Mouse (Mus musculus): ENCODE results near the gene Ugt1a6b. TPM values are rescaled to one million over a fixed set of nuclear protein-coding genes. Genes with fewer than 3 reads are reported as not detected.

Ugt1a6b gene
- polyA plus RNA-seq (2012; ENCODE audit: low replicate concordance) = not detected in 2 replicates

DNA sequence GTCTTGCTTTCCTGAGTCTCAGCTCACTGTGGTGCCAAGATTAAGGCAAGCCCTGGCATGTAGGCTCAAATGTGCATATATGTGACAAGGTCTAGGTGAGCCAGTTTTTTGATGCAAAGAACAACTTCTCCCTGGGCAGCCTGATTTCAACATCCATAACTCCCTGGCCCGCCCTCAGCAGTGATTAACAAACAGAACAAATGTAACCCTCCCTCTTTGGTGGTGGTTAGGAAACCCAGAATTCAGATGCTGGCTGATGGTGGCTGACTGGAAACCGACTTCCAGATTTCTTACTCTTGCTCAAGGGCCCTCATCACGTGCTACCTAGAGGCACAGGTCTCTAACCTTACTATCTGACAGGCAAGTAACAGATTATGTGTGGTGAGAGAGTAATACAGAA lies at the start of gene Ugt1a6b:
Gene Ugt1a6b, plus strand, starts transcription at position 234 of the 400 bp plus-strand sequence.

DNA sequence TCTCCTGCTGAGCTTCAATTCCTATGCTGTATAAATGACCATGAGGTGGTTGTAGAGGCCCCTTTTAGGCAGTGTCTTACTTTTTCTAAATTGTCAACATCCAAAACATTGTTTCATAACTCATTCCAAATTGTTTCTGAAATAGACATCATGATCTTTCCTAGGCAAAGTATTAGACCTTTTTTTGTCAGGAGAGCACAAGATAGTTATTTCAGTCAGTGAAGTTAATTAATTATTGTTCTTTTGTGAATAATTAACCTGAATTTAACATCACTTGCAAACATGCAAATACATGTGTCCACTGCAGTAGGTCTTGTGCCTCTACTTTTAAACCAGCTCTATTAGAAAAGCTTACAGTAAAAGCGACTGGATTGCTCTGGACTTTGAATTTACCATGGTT lies 48.0 kb upstream of the Ugt1a6b start, which contains the start of gene Ugt1a10:
Gene Ugt1a10, plus strand, starts transcription at position 301 of the 400 bp plus-strand sequence.

DNA sequence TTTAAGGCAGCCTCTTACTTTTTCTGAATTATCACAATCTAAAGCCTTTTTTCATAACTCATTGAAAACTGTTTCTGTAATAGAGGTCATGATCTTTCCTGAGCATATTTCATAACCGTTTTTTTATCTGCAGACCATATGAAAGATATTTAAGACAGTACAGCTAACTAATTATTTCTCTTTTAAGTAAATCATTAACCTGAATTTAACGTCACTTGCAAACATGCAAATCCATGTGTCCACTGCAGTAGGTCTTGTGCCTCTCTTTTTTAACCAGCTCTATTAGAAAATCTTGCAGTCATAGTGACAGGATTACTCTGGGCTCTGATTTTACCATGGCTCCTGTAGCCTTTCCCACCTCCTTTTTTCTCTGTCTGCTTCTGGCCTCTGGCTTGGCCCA lies 32.6 kb upstream of the Ugt1a6b start, which contains the start of gene Ugt1a9:
Gene Ugt1a9, plus strand, starts transcription at position 306 of the 400 bp plus-strand sequence.

DNA sequence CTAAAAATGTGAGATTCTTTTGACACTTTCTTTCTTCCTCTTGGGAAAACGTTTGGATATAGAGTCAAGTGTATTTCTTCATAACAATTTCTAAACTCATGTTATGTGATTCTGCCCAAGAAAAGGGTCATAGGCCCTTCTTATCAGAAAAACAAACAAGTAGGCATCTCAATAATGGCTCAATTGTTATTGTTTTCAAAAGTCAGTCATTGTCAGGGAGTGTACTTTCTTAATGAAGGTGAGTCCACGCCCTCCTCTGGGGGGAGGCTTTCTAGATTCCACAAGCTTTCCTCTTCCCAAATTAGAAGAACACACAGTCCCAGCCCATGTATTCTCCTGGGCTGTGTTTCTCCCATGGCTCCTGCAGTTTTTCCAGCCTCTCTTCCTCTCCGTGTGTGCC lies 15.5 kb upstream of the Ugt1a6b start, which contains the start of gene Ugt1a8:
Gene Ugt1a8, plus strand, starts transcription at position 301 of the 400 bp plus-strand sequence.

DNA sequence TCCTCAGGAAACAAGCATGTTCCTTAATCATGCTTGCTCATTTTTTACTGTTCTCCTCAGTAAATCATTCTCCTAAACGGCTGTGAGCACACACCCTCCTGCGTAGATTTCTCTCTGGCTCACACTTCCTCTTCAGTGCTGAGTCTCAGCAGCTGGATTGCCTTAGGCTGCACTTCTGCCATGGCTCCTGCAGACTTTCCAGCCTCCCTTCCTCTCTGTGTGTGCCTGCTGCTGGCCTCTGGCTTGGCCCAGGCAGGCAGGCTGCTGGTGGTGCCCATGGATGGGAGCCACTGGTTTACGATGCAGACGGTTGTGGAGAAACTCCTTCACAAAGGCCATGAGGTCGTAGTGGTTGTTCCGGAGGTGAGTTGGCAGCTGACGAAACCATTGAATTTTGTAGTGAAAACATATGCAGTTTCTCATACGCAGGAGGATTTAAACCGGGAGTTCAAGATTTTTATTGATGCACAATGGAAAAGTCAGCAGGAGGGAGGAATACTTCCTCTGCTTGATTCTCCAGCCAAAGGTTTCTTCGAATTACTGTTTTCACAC lies 8.0 kb upstream of the Ugt1a6b start, which contains the start of gene Ugt1a7c:
Gene Ugt1a7c, plus strand, starts transcription at position 122 of the 552 bp plus-strand sequence.

DNA sequence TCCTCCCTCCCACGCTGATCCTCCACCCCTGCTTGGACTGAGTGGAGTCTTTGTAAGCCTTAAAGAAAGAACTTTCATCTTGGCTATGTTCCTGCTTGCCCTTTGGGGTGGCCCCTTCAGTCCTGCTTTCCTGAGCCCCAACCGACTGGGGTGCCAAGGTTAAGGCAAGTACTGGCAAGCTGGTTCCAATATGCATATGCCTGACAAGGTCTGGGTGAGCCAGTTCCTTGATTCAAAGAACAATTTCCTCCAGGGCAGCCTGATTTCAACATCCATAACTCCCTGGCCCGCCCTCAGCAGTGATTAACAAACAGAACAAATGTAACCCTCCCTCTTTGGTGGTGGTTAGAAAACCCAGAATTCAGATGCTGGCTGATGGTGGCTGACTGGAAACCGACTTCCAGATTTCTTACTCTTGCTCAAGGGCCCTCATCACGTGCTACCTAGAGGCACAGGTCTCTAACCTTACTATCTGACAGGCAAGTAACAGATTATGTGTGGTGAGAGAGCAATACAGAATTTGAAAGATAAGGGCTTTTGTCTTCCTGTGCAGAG lies 31.5 kb downstream of the Ugt1a6b start, which contains the start of gene Ugt1a6a:
Gene Ugt1a6a, plus strand, starts transcription at position 353 of the 555 bp plus-strand sequence.

DNA sequence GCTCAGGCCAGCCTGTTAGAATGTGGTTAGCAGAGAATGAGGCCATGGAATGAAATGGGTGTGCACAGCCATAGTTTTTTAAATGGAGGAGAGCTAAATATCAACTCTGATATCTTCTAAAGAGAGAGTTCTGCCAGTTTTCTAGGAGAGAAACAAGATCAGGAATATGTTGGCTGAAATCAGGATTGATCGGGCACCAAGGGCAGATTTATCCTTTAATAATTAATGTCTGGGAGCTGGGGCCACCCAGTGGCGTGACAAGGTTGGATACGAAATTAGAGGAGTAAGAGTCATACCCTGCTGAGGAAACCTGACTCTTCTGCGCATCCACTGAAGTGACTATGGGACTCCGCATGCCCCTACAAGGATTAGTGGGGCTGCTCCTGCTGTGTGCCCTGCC lies 62.7 kb downstream of the Ugt1a6b start, which contains the start of gene Ugt1a5:
Gene Ugt1a5, plus strand, starts transcription at position 302 of the 400 bp plus-strand sequence.

DNA sequence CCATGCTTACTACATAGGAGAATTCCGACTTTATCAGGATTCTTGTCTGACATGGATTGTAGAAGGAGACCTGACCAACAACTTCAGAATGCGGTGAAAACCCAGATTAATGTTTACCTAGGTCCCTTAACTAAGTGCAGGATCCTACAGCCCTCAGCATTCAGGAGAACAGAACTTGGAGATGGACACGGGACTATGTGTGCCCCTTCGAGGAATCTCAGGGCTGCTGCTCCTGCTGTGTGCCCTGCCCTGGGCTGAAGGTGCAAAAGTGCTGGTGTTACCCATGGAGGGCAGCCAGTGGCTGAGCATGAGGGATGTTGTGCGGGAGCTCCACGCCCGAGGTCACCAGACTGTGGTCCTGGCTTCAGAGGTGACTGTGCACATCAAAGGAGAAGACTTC lies 97.4 kb downstream of the Ugt1a6b start, which contains the start of gene Ugt1a2:
Gene Ugt1a2, plus strand, starts transcription at position 146 of the 400 bp plus-strand sequence.

DNA sequence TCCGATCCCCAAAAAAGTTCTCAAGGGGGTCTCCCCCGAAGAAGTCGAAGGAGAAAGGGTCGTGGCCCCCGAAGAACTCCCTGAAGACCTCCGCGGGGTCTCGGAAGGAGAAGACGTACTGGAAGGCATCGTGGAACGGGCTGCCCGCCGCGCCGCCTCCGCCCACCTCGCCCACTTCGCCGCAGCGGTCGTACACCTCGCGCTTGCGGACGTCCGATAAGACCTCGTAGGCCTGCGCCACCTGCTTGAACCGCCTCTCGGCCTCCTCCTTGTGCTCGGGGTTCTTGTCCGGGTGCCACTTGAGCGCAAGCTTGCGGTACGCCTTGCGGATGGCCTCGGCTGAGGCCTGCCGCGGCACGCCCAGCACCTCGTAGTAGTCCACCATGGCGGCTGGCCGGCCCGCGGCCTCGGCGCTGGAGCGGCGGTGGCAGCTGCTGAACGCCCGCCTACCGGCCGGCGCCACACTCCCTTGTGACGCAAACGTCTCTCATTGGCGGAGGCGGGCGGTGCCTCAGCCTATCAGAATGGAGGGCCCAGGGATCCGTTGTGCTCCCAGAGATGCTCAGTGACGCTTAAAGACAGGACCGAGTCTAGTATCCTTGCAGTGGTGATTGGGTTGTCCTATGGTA lies 102.4 kb downstream of the Ugt1a6b start, which contains the start of gene Dnajb3:
Gene Dnajb3, minus strand, starts transcription at position 489 of the 629 bp plus-strand sequence.

DNA sequence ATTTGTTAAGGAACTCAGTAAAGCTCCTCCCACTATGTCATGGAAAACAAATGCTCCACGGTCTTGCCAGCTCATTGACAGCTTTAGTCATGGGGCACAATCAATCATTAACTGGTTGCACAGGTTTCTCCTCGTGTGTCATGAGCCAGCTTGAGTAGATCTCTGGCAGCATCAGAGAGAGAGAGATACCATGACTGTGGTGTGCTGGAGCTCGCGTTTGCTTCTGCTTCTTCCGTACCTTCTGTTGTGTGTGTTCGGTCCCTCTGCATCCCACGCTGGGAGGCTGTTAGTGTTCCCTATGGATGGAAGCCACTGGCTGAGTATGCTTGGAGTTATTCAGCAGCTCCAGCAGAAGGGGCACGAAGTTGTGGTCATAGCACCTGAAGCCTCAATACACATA lies 108.8 kb downstream of the Ugt1a6b start, which contains the start of gene Ugt1a1:
Gene Ugt1a1, plus strand, starts transcription at position 148 of the 400 bp plus-strand sequence.

DNA sequence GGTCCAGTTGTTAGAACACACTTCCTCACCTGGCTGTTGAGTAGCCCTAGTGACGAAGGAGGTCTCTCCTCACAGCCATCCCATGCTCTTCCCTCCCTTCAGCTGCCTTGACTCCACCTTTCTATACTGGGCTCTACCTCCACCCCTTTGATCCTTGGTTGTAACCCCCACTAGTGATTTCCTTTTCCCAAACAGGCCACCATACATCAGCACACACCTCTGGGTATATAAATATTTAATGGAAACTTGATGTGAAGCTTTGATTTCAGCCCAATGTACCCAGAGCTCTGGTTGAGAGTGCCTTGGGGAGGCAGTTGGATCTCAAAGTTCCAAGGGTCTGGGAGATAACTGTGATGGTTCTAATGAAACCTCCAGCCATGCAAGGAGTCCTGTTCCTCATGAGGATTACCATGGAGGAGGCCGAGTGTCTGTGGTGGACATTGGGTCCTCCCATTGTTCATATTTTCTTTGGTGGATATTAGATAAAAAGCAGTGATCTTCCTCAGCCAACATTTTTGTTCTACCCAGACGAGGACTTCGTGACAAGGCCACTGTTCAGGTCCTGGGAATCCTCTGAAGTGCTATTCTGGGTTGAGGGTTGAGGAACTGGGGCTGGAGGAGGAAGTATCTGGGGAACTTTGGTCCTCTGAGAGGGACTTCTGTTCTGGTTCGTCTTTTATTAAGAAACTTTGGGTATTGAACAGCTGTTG lies 123.8 kb downstream of the Ugt1a6b start, which contains the start of gene Mroh2a:
Gene Mroh2a, plus strand, starts transcription at position 317 of the 710 bp plus-strand sequence.

Other genes with a start within 250 kb of the Ugt1a6b start
- 40.4 and 52.8 TPM in 2 replicates for gene Dgkd, start 250.0 kb upstream of the Ugt1a6b start, polyA plus RNA-seq (2012; ENCODE audit: low replicate concordance)
- gene Usp40, start 94.7 kb upstream of the Ugt1a6b start, polyA plus RNA-seq (2012; ENCODE audit: low replicate concordance) = 1.3 and 1.4 TPM in 2 replicates
- not detected in 2 replicates for gene Ugt1a10, start 47.9 kb upstream of the Ugt1a6b start, polyA plus RNA-seq (2012; ENCODE audit: low replicate concordance)
- not detected in 2 replicates for gene Ugt1a9, start 32.5 kb upstream of the Ugt1a6b start, polyA plus RNA-seq (2012; ENCODE audit: low replicate concordance)
- not detected in 2 replicates for gene Ugt1a8, start 15.4 kb upstream of the Ugt1a6b start, polyA plus RNA-seq (2012; ENCODE audit: low replicate concordance)
- 2.5 and 3.3 TPM in 2 replicates for gene Ugt1a7c, start 8.2 kb upstream of the Ugt1a6b start, polyA plus RNA-seq (2012; ENCODE audit: low replicate concordance)
- 0.30 TPM in 1 of 2 replicates, not detected in the other for gene Ugt1a6a, start 31.6 kb downstream of the Ugt1a6b start, polyA plus RNA-seq (2012; ENCODE audit: low replicate concordance)
- gene Ugt1a5, start 62.8 kb downstream of the Ugt1a6b start, polyA plus RNA-seq (2012; ENCODE audit: low replicate concordance) = not detected in 2 replicates
- not detected in 2 replicates for gene Ugt1a2, start 97.3 kb downstream of the Ugt1a6b start, polyA plus RNA-seq (2012; ENCODE audit: low replicate concordance)
- gene Dnajb3, start 102.5 kb downstream of the Ugt1a6b start, polyA plus RNA-seq (2012; ENCODE audit: low replicate concordance) = 0.75 and 1.2 TPM in 2 replicates
- not detected in 2 replicates for gene Ugt1a1, start 108.7 kb downstream of the Ugt1a6b start, polyA plus RNA-seq (2012; ENCODE audit: low replicate concordance)
- 0.09 and 0.12 TPM in 2 replicates for gene Mroh2a, start 123.7 kb downstream of the Ugt1a6b start, polyA plus RNA-seq (2012; ENCODE audit: low replicate concordance)
- 14.4 and 15.0 TPM in 2 replicates for gene Hjurp, start 174.4 kb downstream of the Ugt1a6b start, polyA plus RNA-seq (2012; ENCODE audit: low replicate concordance)
- not detected in 2 replicates for gene Trpm8, start 174.4 kb downstream of the Ugt1a6b start, polyA plus RNA-seq (2012; ENCODE audit: low replicate concordance)